In the genomic region with DNA sequence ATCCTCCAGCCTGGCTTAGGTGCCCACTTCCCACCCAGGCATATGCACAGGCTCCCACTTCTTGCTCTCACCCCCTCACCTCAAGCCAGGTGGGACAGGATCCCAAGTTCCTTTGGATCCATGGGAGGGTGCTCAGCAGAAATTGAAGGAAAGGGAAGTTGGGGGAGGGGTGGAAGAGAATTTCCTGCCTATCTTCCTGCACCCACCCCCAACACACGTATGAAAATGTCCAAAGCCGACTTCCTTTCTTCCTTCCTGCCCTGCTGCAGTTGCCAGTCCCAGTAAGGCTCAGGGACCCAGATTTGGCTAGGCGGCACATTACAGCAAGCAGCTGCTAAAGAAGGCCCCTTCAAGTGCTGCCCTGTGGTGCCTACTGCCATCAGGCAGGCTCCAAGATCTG, we compare ENCODE assay signal across 11 mouse cellular contexts. TPM values are rescaled to one million over a fixed set of nuclear protein-coding genes. Genes with fewer than 3 reads are reported as not detected.
DNase-seq lines count a peak whose midpoint lies in the region; ATAC-seq lines count a peak whose summit lies in the region.
"Had no signal": no experiment of that assay in that cellular context is flagged by ENCODE, and none has a peak within 500 bp of the region (broad histone marks: within the 10 kb centered on the region; RNA-seq: fewer than 3 reads in every experiment).

No protein-coding gene starts in this region.

- peak; percentile 42 for DNase-seq in adrenal gland, adult 2 months
- DNase-seq in adrenal gland, adult 18-20 months (ENCODE audit: low spot score in 2 of 2) = no peak
- DNase-seq in lung, postnatal 4 days = peak; percentile 50 to 65
- DNase-seq in thymus, postnatal 25 days = no peak
- DNase-seq in layer of hippocampus, postnatal 14 days (ENCODE audit: low spot score in 2 of 2) = no peak
- DNase-seq: gastrocnemius, postnatal 10 days had no signal

- 0 out of 2 replicates have a peak overlapping the region, but pooled peaks have one; percentile 100 for H3K9ac ChIP-seq in forebrain, embryonic 16.5 days (replicated peaks; ENCODE audit: low read depth, low read length)
- peak overlapping the region; percentile 100 for H3K9ac ChIP-seq in hindbrain, embryonic 16.5 days (ENCODE audit: low read depth, low read length)

- H3K4me2 ChIP-seq in forebrain, embryonic 16.5 days (ENCODE audit: low read length) = peak overlapping the region; percentile 80
- peak overlapping the region; percentile 63 for H3K4me2 ChIP-seq in hindbrain, embryonic 16.5 days (ENCODE audit: low read length)

- H3K36me3 ChIP-seq in forebrain, embryonic 16.5 days (ENCODE audit: control insufficient read depth, insufficient read depth) = no peaks in the 10 kb centered on the region
- no peaks in the 10 kb centered on the region for H3K36me3 ChIP-seq in hindbrain, embryonic 16.5 days (ENCODE audit: control insufficient read depth, insufficient read depth, low read length)

- H3K27me3 ChIP-seq in forebrain, embryonic 16.5 days (replicated peaks; ENCODE audit: control insufficient read depth, insufficient read depth, low read length) = no peaks in the 10 kb centered on the region
- no peaks in the 10 kb centered on the region for H3K27me3 ChIP-seq in hindbrain, embryonic 16.5 days (replicated peaks; ENCODE audit: control insufficient read depth, insufficient read depth, low read length)

- ATAC-seq in forebrain, embryonic 16.5 days = no peak
- no peak for ATAC-seq in hindbrain, embryonic 16.5 days
- no peak for ATAC-seq in frontal cortex, adult (ENCODE audit: low TSS enrichment)
- ATAC-seq: activated CD4-positive, CD25-positive, alpha-beta regulatory T cell, adult 4 months had no signal

- H3K4me1 ChIP-seq in forebrain, embryonic 16.5 days (replicated peaks; ENCODE audit: control insufficient read depth, insufficient read depth, low read length) = peaks cover 46% of the 10 kb centered on the region
- H3K4me1 ChIP-seq in hindbrain, embryonic 16.5 days (ENCODE audit: control insufficient read depth, insufficient read depth, low read depth, low read length) = peaks cover 40% of the 10 kb centered on the region

- H3K27ac ChIP-seq in forebrain, embryonic 16.5 days (ENCODE audit: low read length) = no peak overlapping the region
- no peak overlapping the region for H3K27ac ChIP-seq in hindbrain, embryonic 16.5 days (ENCODE audit: low read depth, low read length)

- no peaks in the 10 kb centered on the region for H3K9me3 ChIP-seq in forebrain, embryonic 16.5 days (ENCODE audit: control insufficient read depth, low read length)
- H3K9me3 ChIP-seq in hindbrain, embryonic 16.5 days (ENCODE audit: control insufficient read depth, low read length) = no peaks in the 10 kb centered on the region
- H3K9me3 ChIP-seq: megakaryocyte, embryonic 14.5 days had no signal

- peak overlapping the region; percentile 88 for H3K4me3 ChIP-seq in forebrain, embryonic 16.5 days (replicated peaks; ENCODE audit: low read length)
- H3K4me3 ChIP-seq in hindbrain, embryonic 16.5 days (ENCODE audit: low read length) = peak overlapping the region; percentile 86
- H3K4me3 ChIP-seq: megakaryocyte, embryonic 14.5 days had no signal

- WGBS in forebrain, embryonic 16.5 days = 55% methylated on average over 3 of the region's 3 CpGs
- WGBS in hindbrain, embryonic 16.5 days = 37% methylated on average over 3 of the region's 3 CpGs

RNA-seq across cellular contexts. Expression of a gene that starts 2.1 kb away (rescaled TPM):
- 1 to 10 TPM; 3.5 to 4.6 TPM for total RNA-seq in adrenal gland, adult 2 months (2021)
- 1.7 and 1.9 TPM in 2 replicates for polyA plus RNA-seq in adrenal gland, adult 2 months (2012; rRNA removed)
- total RNA-seq in adrenal gland, adult 18-20 months (2021) = 1 to 10 TPM; 3.8 to 5.1 TPM
- 15.8 and 17.3 TPM in 2 replicates for polyA plus RNA-seq in forebrain, embryonic 16.5 days (2015; fragmentation: Nextera tagmentation; extraction: Ambion mirVana)
- polyA plus RNA-seq in hindbrain, embryonic 16.5 days (2015; fragmentation: Nextera tagmentation; extraction: Ambion mirVana) = 10.4 and 12.3 TPM in 2 replicates
- 100 to 1,000 TPM in 1 of 2 experiments, 10 to 100 TPM in 1; 93.5 to 101 TPM for total RNA-seq in layer of hippocampus, postnatal 14 days (2021)
- polyA plus RNA-seq: activated CD4-positive, CD25-positive, alpha-beta regulatory T cell, adult 4 months had no signal

RNA-seq across cellular contexts. Expression of a gene that starts 17.5 kb away (rescaled TPM):
- total RNA-seq in adrenal gland, adult 2 months (2021) = 10 to 100 TPM in 1 of 2 experiments, 1 to 10 TPM in 1; 10.0 to 10.1 TPM
- 28.5 and 30.2 TPM in 2 replicates for polyA plus RNA-seq in adrenal gland, adult 2 months (2012; rRNA removed)
- 10 to 100 TPM in 1 of 2 experiments, 1 to 10 TPM in 1; 9.9 to 10.7 TPM for total RNA-seq in adrenal gland, adult 18-20 months (2021)
- polyA plus RNA-seq in forebrain, embryonic 16.5 days (2015; fragmentation: Nextera tagmentation; extraction: Ambion mirVana) = 23.9 and 24.0 TPM in 2 replicates
- 29.1 and 35.7 TPM in 2 replicates for polyA plus RNA-seq in hindbrain, embryonic 16.5 days (2015; fragmentation: Nextera tagmentation; extraction: Ambion mirVana)
- 10 to 100 TPM; 11.0 to 12.8 TPM for total RNA-seq in layer of hippocampus, postnatal 14 days (2021)

RNA-seq across cellular contexts. Expression of a gene that starts 56.6 kb away (rescaled TPM):
- 1 to 10 TPM; 1.2 TPM for total RNA-seq in adrenal gland, adult 2 months (2021)
- polyA plus RNA-seq in adrenal gland, adult 2 months (2012; rRNA removed) = 3.6 and 5.2 TPM in 2 replicates
- 1 to 10 TPM; 1.1 to 2.8 TPM for total RNA-seq in adrenal gland, adult 18-20 months (2021)
- polyA plus RNA-seq in forebrain, embryonic 16.5 days (2015; fragmentation: Nextera tagmentation; extraction: Ambion mirVana) = 26.3 and 26.7 TPM in 2 replicates
- polyA plus RNA-seq in hindbrain, embryonic 16.5 days (2015; fragmentation: Nextera tagmentation; extraction: Ambion mirVana) = 31.2 and 36.7 TPM in 2 replicates
- total RNA-seq in layer of hippocampus, postnatal 14 days (2021) = 10 to 100 TPM; 28.4 to 35.0 TPM

RNA-seq across cellular contexts. Expression of a gene that starts 59.4 kb away (rescaled TPM):
- total RNA-seq in adrenal gland, adult 2 months (2021) = not detected
- polyA plus RNA-seq in adrenal gland, adult 2 months (2012; rRNA removed) = not detected in 2 replicates
- total RNA-seq in adrenal gland, adult 18-20 months (2021) = not detected
- 0.46 and 0.91 TPM in 2 replicates for polyA plus RNA-seq in forebrain, embryonic 16.5 days (2015; fragmentation: Nextera tagmentation; extraction: Ambion mirVana)
- 0.65 and 0.85 TPM in 2 replicates for polyA plus RNA-seq in hindbrain, embryonic 16.5 days (2015; fragmentation: Nextera tagmentation; extraction: Ambion mirVana)
- 1 to 10 TPM in 1 of 2 experiments, under 1 TPM in 1; 0.48 to 1.3 TPM for total RNA-seq in layer of hippocampus, postnatal 14 days (2021)
- total RNA-seq: gastrocnemius, postnatal 10 days had no signal

Comparison
In these comparisons a context has a peak if more than half of its experiments do, and no peak if none do; other contexts are left out.
1. DNase-seq: peak in adrenal gland, adult 2 months (single experiment) and lung, postnatal 4 days (2 of 2); none in adrenal gland, adult 18-20 months (0 of 2), thymus, postnatal 25 days (single experiment) and layer of hippocampus, postnatal 14 days (0 of 2).
2. RNA of a gene that starts 2.1 kb away (total RNA-seq): 93.5 to 101 TPM in layer of hippocampus, postnatal 14 days; 3.8 to 5.1 TPM in adrenal gland, adult 18-20 months and 3.5 to 4.6 TPM in adrenal gland, adult 2 months; every median in the first group is over 10 times any median in the second.
3. RNA of a gene that starts 56.6 kb away (total RNA-seq): 28.4 to 35.0 TPM in layer of hippocampus, postnatal 14 days; 1.1 to 2.8 TPM in adrenal gland, adult 18-20 months and 1.2 TPM in adrenal gland, adult 2 months; every median in the first group is over 4 times any median in the second.